In genomic region chr2:166923971-166924370, GRCm38 (mm10) we compare ENCODE assay signal across 21 mouse cellular contexts. TPM values are rescaled to one million over a fixed set of nuclear protein-coding genes. Genes with fewer than 3 reads are reported as not detected.
A peak's percentile ranks its signal among the peaks of the same experiment; 100 is the strongest.
DNase-seq lines count a peak whose midpoint lies in the region; ATAC-seq and TF ChIP-seq lines count a peak whose summit lies in the region.
"Had no signal": no experiment of that assay in that cellular context is flagged by ENCODE, and none has a peak within 500 bp of the region (broad histone marks: within the 10 kb centered on the region; RNA-seq: fewer than 3 reads in every experiment).

No protein-coding gene starts in this region.

- no peaks in the 10 kb centered on the region for H3K9me3 ChIP-seq in liver, postnatal 0 days (ENCODE audit: low read length)
- H3K9me3 ChIP-seq in liver, embryonic 12.5 days (replicated peaks), result no peaks in the 10 kb centered on the region
- no peaks in the 10 kb centered on the region for H3K9me3 ChIP-seq in liver, embryonic 14.5 days (ENCODE audit: control insufficient read depth, low read length)
- H3K9me3 ChIP-seq: embryonic facial prominence, embryonic 12.5 days; forebrain, embryonic 13.5 days; forebrain, embryonic 15.5 days had no signal

- H3K9ac ChIP-seq in liver, postnatal 0 days (replicated peaks), result no peak overlapping the region
- no peak overlapping the region for H3K9ac ChIP-seq in liver, embryonic 12.5 days
- no peak overlapping the region for H3K9ac ChIP-seq in liver, embryonic 14.5 days (replicated peaks)
- H3K9ac ChIP-seq: embryonic facial prominence, embryonic 12.5 days; forebrain, embryonic 13.5 days; forebrain, embryonic 15.5 days; forebrain, postnatal 0 days had no signal

- peaks cover 62% of the 10 kb centered on the region for H3K36me3 ChIP-seq in liver, postnatal 0 days (replicated peaks; ENCODE audit: insufficient read depth, low read length)
- peaks cover 96% of the 10 kb centered on the region for H3K36me3 ChIP-seq in liver, embryonic 12.5 days
- peaks cover 63% of the 10 kb centered on the region for H3K36me3 ChIP-seq in liver, embryonic 14.5 days (replicated peaks; ENCODE audit: control insufficient read depth, insufficient read depth, low read depth)
- H3K36me3 ChIP-seq in kidney, adult 2 months (ENCODE audit: control insufficient read depth, insufficient read depth, low read length), result peaks cover 6% of the 10 kb centered on the region
- peaks cover 78% of the 10 kb centered on the region for H3K36me3 ChIP-seq in thymus, adult 2 months (ENCODE audit: control insufficient read depth, insufficient read depth, low read length)

- H3K27me3 ChIP-seq in liver, postnatal 0 days (ENCODE audit: insufficient read depth, low read length), result no peaks in the 10 kb centered on the region
- no peaks in the 10 kb centered on the region for H3K27me3 ChIP-seq in liver, embryonic 12.5 days (replicated peaks)
- no peaks in the 10 kb centered on the region for H3K27me3 ChIP-seq in liver, embryonic 14.5 days (ENCODE audit: control insufficient read depth, insufficient read depth, low read length)
- H3K27me3 ChIP-seq in kidney, adult 2 months (replicated peaks; ENCODE audit: control insufficient read depth, insufficient read depth, low read length), result no peaks in the 10 kb centered on the region
- no peaks in the 10 kb centered on the region for H3K27me3 ChIP-seq in thymus, adult 2 months (ENCODE audit: control insufficient read depth, insufficient read depth, low read length)
- H3K27me3 ChIP-seq: embryonic facial prominence, embryonic 12.5 days; forebrain, embryonic 13.5 days; forebrain, embryonic 15.5 days had no signal

- peak; percentile 47 for DNase-seq in liver
- no peak for DNase-seq in liver, postnatal 0 days
- peak; percentile 54 for DNase-seq in c-Kit-positive CD71-positive TER-119-positive erythroid progenitor cells, embryonic 14.5 days (ENCODE audit: low spot score)
- peak in 1 of 3 experiments; percentile 30 for DNase-seq in liver, embryonic 14.5 days (ENCODE audit: low read depth in 3 of 3, low spot score in 3 of 3)
- no peak for DNase-seq in embryo, embryonic 10 days (ENCODE audit: low spot score)
- DNase-seq in kidney, adult 2 months, result no peak
- DNase-seq in thymus, adult 2 months, result no peak
- DNase-seq: adrenal gland, adult 2 months; adrenal gland, postnatal 10 days; adrenal gland, postnatal 25 days; cerebellum, adult 11 months; cerebellum, adult 18-20 months; cerebellum, adult 8-10 months; cerebellum, adult 9-11 months; cerebellum, postnatal 25 days; embryo, embryonic 11 days; forebrain, postnatal 0 days had no signal

- H3K4me1 ChIP-seq in liver, postnatal 0 days (ENCODE audit: insufficient read depth), result no peaks in the 10 kb centered on the region
- H3K4me1 ChIP-seq in liver, embryonic 12.5 days, result peaks cover 17% of the 10 kb centered on the region
- no peaks in the 10 kb centered on the region for H3K4me1 ChIP-seq in liver, embryonic 14.5 days (replicated peaks; ENCODE audit: control insufficient read depth in 2 of 2, insufficient read depth in 2 of 2, low read length in 1 of 2)
- H3K4me1 ChIP-seq in kidney, adult 2 months (ENCODE audit: control insufficient read depth, insufficient read depth, low read length), result no peaks in the 10 kb centered on the region
- H3K4me1 ChIP-seq in thymus, adult 2 months (replicated peaks; ENCODE audit: control insufficient read depth, insufficient read depth, low read length), result no peaks in the 10 kb centered on the region
- H3K4me1 ChIP-seq: embryonic facial prominence, embryonic 12.5 days; forebrain, embryonic 13.5 days; forebrain, embryonic 15.5 days had no signal

- no peak for TF ChIP-seq POLR2A in kidney, adult 2 months (IDR thresholded peaks at IDR 0.05; ENCODE audit: low read depth, low read length)
- TF ChIP-seq POLR2A in thymus, adult 2 months (IDR thresholded peaks at IDR 0.05; ENCODE audit: control insufficient read depth, extremely low read depth, insufficient read depth, low read length, poor library complexity), result no peak

- 75% methylated on average over 2 of the region's 2 CpGs for WGBS in liver, postnatal 0 days (ENCODE audit: insufficient replicate concordance)
- 43% methylated on average over 2 of the region's 2 CpGs for WGBS in liver, embryonic 12.5 days (ENCODE audit: insufficient replicate concordance)
- WGBS in liver, embryonic 14.5 days (ENCODE audit: insufficient replicate concordance), result 45% methylated on average over 2 of the region's 2 CpGs
- 83% methylated on average over 2 of the region's 2 CpGs for WGBS in kidney, adult 2 months
- WGBS in thymus, adult 2 months, result 96% methylated on average over 2 of the region's 2 CpGs

- TF ChIP-seq EP300 in liver, postnatal 0 days (IDR thresholded peaks at IDR 0.05; ENCODE audit: low read depth), result no peak
- TF ChIP-seq EP300 in liver, embryonic 14.5 days (IDR thresholded peaks at IDR 0.05; ENCODE audit: low read depth), result no peak

- H3K4me2 ChIP-seq in liver, postnatal 0 days (ENCODE audit: low read depth, low read length), result no peak overlapping the region
- peak overlapping the region; percentile 17 for H3K4me2 ChIP-seq in liver, embryonic 12.5 days
- H3K4me2 ChIP-seq in liver, embryonic 14.5 days (ENCODE audit: low read depth), result peak overlapping the region; percentile 0; the same call in 1 of the 2 replicates
- H3K4me2 ChIP-seq: embryonic facial prominence, embryonic 12.5 days; forebrain, embryonic 13.5 days; forebrain, embryonic 15.5 days had no signal

- no peak overlapping the region for H3K4me3 ChIP-seq in liver, postnatal 0 days (ENCODE audit: low read depth, low read length)
- peak overlapping the region; percentile 5; the same call in 1 of the 2 replicates for H3K4me3 ChIP-seq in liver, embryonic 12.5 days
- H3K4me3 ChIP-seq in liver, embryonic 14.5 days (ENCODE audit: insufficient read depth in 1 of 2, low read depth in 2 of 2, low read length in 2 of 2), result no peak overlapping the region; a peak in 1 of 4 replicates
- no peak overlapping the region for H3K4me3 ChIP-seq in kidney, adult 2 months (ENCODE audit: insufficient read depth, low read depth, low read length)
- H3K4me3 ChIP-seq in thymus, adult 2 months (ENCODE audit: control insufficient read depth, insufficient read depth, low read length), result no peak overlapping the region
- H3K4me3 ChIP-seq: embryonic facial prominence, embryonic 12.5 days; forebrain, embryonic 13.5 days; forebrain, embryonic 15.5 days had no signal

- H3K27ac ChIP-seq in liver, postnatal 0 days (ENCODE audit: low read depth), result no peak overlapping the region
- H3K27ac ChIP-seq in liver, embryonic 12.5 days, result peak overlapping the region; percentile 23
- no peak overlapping the region for H3K27ac ChIP-seq in liver, embryonic 14.5 days
- H3K27ac ChIP-seq in kidney, adult 2 months (ENCODE audit: insufficient read depth, low read depth, low read length), result no peak overlapping the region
- no peak overlapping the region for H3K27ac ChIP-seq in thymus, adult 2 months (ENCODE audit: control insufficient read depth, insufficient read depth, low read length)
- H3K27ac ChIP-seq: embryonic facial prominence, embryonic 12.5 days; forebrain, embryonic 13.5 days; forebrain, embryonic 15.5 days had no signal

- TF ChIP-seq CTCF in liver, postnatal 0 days (IDR thresholded peaks at IDR 0.05; ENCODE audit: low read depth), result no peak
- no peak for TF ChIP-seq CTCF in liver, embryonic 14.5 days (IDR thresholded peaks at IDR 0.05; ENCODE audit: low read depth)
- TF ChIP-seq CTCF in kidney, adult 2 months (conservative IDR thresholded peaks at IDR 0.05; ENCODE audit: insufficient read depth, insufficient read length, low read depth, low read length), result no peak
- TF ChIP-seq CTCF in thymus, adult 2 months (IDR thresholded peaks at IDR 0.05; ENCODE audit: borderline replicate concordance, control insufficient read depth, extremely low read depth, insufficient read depth, low read length, poor library complexity), result no peak

- ATAC-seq in liver, postnatal 0 days, result no peak
- ATAC-seq in liver, embryonic 12.5 days, result peak; percentile 91
- ATAC-seq in liver, embryonic 14.5 days (ENCODE audit: insufficient read depth), result peak; percentile 72; the same call in 1 of the 2 replicates
- ATAC-seq: forebrain, embryonic 13.5 days; forebrain, embryonic 15.5 days; forebrain, postnatal 0 days had no signal

RNA-seq across cellular contexts. Expression of gene Cse1l, which starts 18.1 kb away (rescaled TPM):
- polyA plus RNA-seq in liver, postnatal 0 days (2015; fragmentation: Nextera tagmentation; extraction: Ambion mirVana), result 19.0 and 23.3 TPM in 2 replicates
- 108 and 109 TPM in 2 replicates for polyA plus RNA-seq in liver, embryonic 12.5 days (2016; fragmentation: Nextera tagmentation; extraction: Ambion mirVana)
- polyA plus RNA-seq in liver, embryonic 14.5 days (2012; rRNA removed), result 25.2 and 33.9 TPM in 2 replicates
- polyA plus RNA-seq in liver, embryonic 14.5 days (2014; fragmentation: Nextera tagmentation; extraction: Ambion mirVana), result 63.9 and 68.7 TPM in 2 replicates
- 15.8 TPM in 2 replicates for polyA plus RNA-seq in kidney, adult 2 months (2012; rRNA removed)
- polyA plus RNA-seq in thymus, adult 2 months (2012; rRNA removed), result 27.8 and 28.7 TPM in 2 replicates

Comparison
In these comparisons a context has a peak if more than half of its experiments do, and no peak if none do; other contexts are left out.
1. DNase-seq: peak in liver (single experiment) and c-Kit-positive CD71-positive TER-119-positive erythroid progenitor cells, embryonic 14.5 days (single experiment); none in liver, postnatal 0 days (single experiment), embryo, embryonic 10 days (single experiment), kidney, adult 2 months (single experiment) and thymus, adult 2 months (single experiment).